Mouse (Mus musculus) midbrain, embryonic 12.5 days (tissue): Measurements from ENCODE around the gene Sat2. TPM values are rescaled to one million over a fixed set of nuclear protein-coding genes. Genes with fewer than 3 reads are reported as not detected.
A peak's percentile ranks its signal among the peaks of the same experiment; 100 is the strongest.

Source experiments
- ATAC-seq: fragments of 200-750 bp; cut with Nextera tagmentation; 2 replicates; pipeline ENCODE4 v1.8.0; 2017; ENCODE audit warnings: low read depth, moderate TSS enrichment, moderate library complexity; ENCODE audit not compliant: low FRiP score
- H3K27ac ChIP-seq: fragments of 300-500 bp; sonication (generic); replicated peaks from 2 replicates; pipeline ENCODE4 v1.5.1; 2016; ENCODE audit warnings: mild to moderate bottlenecking
- H3K27me3 ChIP-seq: fragments of 300-500 bp; sonication (generic); 2 replicates; pipeline ENCODE4 v1.6.1; 2016; ENCODE audit warnings: mild to moderate bottlenecking
- H3K36me3 ChIP-seq: fragments of 300-500 bp; sonication (generic); 2 replicates; pipeline ENCODE4 v1.6.1; 2016
- H3K4me1 ChIP-seq: fragments of 300-500 bp; sonication (generic); 2 replicates; pipeline ENCODE4 v1.6.1; 2016
- H3K4me2 ChIP-seq: fragments of 300-500 bp; sonication (generic); replicated peaks from 2 replicates; pipeline ENCODE4 v1.6.1; 2016; ENCODE audit warnings: mild to moderate bottlenecking, moderate library complexity
- H3K4me3 ChIP-seq: fragments of 300-500 bp; sonication (generic); 2 replicates; pipeline ENCODE4 v1.5.1; 2016; ENCODE audit warnings: mild to moderate bottlenecking
- H3K9ac ChIP-seq: fragments of 300-500 bp; sonication (generic); replicated peaks from 2 replicates; pipeline ENCODE4 v1.6.1; 2016; ENCODE audit warnings: mild to moderate bottlenecking, moderate library complexity
- H3K9me3 ChIP-seq: fragments of 300-500 bp; sonication (generic); 2 replicates; pipeline ENCODE4 v1.6.1; 2016; ENCODE audit warnings: mild to moderate bottlenecking
- WGBS: fragments of 180-500 bp; shearing (Covaris S2); methylation state at CpG from one replicate; pipeline ENCODE4 v1.1.7; 2016; 5-methylcytosine and 5-hydroxymethylcytosine counted together
- polyA plus RNA-seq: library from polyadenylated mRNA; unstranded; fragments of >200 nt; fragmentation: Nextera tagmentation; extraction: Ambion mirVana; gene quantifications from 2 replicates; pipeline ENCODE4 v1.2.1, GENCODE M21; 2016

Sat2 gene
- polyA plus RNA-seq = 22.3 and 23.5 TPM in 2 replicates

DNA sequence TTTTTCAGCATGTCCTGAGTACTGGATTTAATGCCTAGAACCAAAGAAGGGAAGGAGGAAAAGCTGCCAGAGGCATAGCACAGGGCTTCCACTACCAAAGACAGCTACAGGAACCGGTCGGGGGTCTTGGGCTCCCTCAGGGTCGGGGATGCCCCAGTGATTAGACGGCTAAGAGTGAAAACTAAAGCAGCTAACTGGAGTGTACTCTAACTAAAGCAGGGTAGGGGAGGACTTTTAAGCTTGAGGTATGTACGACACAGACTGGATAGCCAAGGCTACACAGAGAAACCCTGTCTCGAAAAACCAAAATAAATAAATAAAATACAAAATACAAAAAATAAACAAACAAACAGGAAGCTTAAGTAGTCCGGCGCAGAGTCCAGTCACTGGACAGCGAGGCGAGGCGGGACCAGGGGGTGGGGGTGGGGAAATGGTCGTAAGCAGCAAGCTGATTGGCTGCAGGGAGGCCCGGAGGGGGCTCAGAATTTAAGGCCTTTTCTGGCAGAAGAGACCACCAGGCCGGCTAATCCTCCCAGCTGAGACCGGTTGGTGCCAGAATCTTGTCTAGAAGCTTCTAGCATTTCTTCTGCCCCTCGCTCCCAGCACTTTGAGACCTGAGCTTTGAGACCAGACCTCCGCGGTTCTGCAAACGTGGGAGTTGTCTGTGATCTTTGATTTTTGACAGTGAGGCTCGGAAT, at the start of gene Sat2:
Gene Sat2, plus strand, starts transcription at position 454 of the 698 bp plus-strand sequence.
- Histone ChIP-seq H3K4me1 (peaks cover 15% of the 10 kb centered on the region), H3K36me3 (no peaks in the 10 kb centered on the region), H3K4me3 (peak within 1 kb of the TSS; percentile 44), H3K4me2 (peak within 1 kb of the TSS; percentile 65), H3K27me3 (peaks cover 13% of the 10 kb centered on the region), H3K9me3 (no peaks in the 10 kb centered on the region), H3K27ac (peak within 1 kb of the TSS; percentile 75), H3K9ac (peak within 1 kb of the TSS; percentile 62)
- under 1% methylated on average over 20 of the region's 20 CpGs for WGBS
- peak; percentile 85 for ATAC-seq

DNA sequence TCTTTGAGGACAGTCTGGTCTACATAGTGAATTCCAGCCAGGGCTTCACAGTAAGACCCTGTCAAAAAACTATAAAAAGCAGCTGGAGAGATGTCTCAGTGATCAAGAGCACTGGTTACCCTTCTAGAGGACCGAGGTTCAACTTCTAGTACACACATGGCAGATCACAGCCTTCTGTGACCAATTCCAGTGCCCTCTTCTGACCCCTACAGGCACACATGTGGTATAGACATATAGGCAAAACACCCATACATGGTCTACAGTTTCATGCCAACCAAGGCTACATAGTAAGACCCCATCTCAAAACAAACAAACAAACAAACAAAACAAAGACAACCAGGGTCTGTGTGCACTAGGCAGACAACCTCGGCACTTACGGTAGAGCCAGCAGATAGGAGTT, 46.6 kb upstream of the Sat2 start:
- peaks cover 35% of the 10 kb centered on the region for H3K4me1 ChIP-seq
- H3K4me3 ChIP-seq = no peak overlapping the region
- no peaks in the 10 kb centered on the region for H3K9me3 ChIP-seq
- 65% methylated on average over 3 of the region's 3 CpGs for WGBS
- no peak overlapping the region for H3K27ac ChIP-seq
- no peak for ATAC-seq
- H3K27me3 ChIP-seq = no peaks in the 10 kb centered on the region
- H3K4me2 ChIP-seq = no peak overlapping the region
- H3K36me3 ChIP-seq = peaks cover 40% of the 10 kb centered on the region
- no peak overlapping the region for H3K9ac ChIP-seq

DNA sequence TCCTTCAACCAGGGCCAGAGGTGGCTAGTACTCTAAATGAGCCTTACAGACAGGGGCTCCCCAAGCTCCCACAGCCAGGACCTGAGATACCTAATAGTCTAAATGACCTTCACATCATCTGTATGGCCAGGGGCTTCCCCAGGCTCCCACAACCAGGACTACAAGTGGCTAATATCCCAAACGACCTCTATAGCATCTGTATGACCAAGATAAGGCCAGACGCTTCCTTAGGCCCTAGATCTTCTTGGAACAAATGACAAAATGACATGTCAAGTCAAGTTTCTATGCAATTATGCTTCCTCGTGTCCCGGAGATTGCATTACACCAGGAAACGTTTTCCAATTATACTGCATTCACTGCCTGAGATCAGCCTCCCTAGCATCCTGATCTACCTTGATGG, 45.5 kb upstream of the Sat2 start:
- Histone ChIP-seq H3K4me3 (no peak overlapping the region), H3K4me1 (peaks cover 35% of the 10 kb centered on the region), H3K27me3 (no peaks in the 10 kb centered on the region), H3K9ac (no peak overlapping the region), H3K9me3 (no peaks in the 10 kb centered on the region), H3K27ac (no peak overlapping the region), H3K4me2 (no peak overlapping the region), H3K36me3 (peaks cover 30% of the 10 kb centered on the region)
- no peak for ATAC-seq
- WGBS = 76% methylated on average over 5 of the region's 5 CpGs

DNA sequence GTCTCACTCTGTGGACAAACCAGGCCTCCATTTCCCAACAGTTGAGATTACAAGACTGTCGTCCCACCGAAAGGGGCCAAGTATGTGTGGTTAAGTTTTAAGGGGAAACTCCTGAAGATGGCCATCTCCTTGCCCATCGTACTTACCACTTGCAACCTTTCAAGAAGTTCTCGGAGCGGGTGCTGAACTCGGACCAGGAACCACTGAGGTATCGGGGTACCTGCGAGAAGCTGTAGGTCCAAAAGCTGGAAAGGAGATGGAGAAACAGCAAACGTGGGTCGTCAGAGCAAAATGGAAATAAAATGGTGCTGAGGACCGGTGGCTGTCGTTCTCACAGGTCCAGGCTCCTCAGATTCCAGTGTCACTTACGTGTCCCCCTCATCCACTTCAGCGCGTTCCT, 43.5 kb upstream of the Sat2 start:
- H3K27ac ChIP-seq = no peak overlapping the region
- WGBS = 16% methylated on average over 15 of the region's 15 CpGs
- H3K4me1 ChIP-seq = peaks cover 43% of the 10 kb centered on the region

DNA sequence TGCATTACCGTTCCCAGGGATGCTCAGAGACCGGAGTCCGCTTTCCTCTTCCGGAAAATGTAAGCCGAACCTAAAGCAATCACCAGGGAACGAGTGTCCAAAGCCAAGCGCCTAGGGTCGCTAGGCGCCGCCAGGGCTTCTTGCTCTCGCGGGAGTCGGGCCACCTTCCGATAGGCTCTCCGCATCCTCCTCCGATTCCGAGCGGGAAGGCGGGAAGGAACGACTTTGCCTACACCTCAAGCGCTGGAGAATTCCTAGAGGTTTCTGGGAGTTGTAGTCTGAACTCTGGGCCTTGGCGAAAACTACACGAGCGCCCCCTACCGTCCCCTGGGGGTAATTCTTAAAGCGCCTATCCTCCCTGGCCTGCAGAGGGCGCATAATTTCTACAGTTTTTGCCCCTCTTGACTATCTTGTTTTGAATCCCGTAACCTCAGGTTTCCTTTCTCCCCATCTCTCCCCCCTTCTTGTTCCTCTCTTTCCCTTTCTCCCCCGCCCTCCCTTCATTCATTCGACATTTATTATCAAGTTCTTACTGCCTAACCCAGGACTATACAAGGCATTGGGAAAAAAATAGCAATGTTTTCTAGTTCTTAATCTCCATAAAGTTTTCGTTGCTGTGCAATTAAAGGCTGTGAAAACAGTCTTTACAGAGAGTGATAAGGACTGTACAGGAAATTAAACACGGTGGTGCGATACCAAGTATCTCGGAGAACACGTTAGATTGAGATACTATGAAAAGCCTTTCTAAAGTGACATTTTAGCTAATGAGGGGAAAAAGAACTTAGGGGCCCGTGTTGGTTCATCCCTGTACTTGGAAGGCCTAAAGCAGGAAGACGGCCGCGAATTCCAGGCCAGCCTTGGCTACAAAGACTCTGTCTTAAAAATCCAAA, 42.5 kb upstream of the Sat2 start:
- Histone ChIP-seq H3K27me3 (no peaks in the 10 kb centered on the region), H3K9ac (peak overlapping the region; percentile 82), H3K4me1 (peaks cover 43% of the 10 kb centered on the region), H3K4me3 (peak overlapping the region; percentile 82), H3K27ac (peak overlapping the region; percentile 94), H3K9me3 (no peaks in the 10 kb centered on the region), H3K4me2 (peak overlapping the region; percentile 87), H3K36me3 (peaks cover 6% of the 10 kb centered on the region)
- WGBS = 2% methylated on average over 39 of the region's 39 CpGs
- ATAC-seq = peak; percentile 85

More for the DNA sequence above, 43.5 kb upstream of the Sat2 start:
- Histone ChIP-seq H3K9ac (peak overlapping the region; percentile 82), H3K4me2 (peak overlapping the region; percentile 87), H3K9me3 (no peaks in the 10 kb centered on the region), H3K27me3 (no peaks in the 10 kb centered on the region), H3K36me3 (peaks cover 11% of the 10 kb centered on the region), H3K4me3 (peak overlapping the region; percentile 82)
- ATAC-seq = no peak

DNA sequence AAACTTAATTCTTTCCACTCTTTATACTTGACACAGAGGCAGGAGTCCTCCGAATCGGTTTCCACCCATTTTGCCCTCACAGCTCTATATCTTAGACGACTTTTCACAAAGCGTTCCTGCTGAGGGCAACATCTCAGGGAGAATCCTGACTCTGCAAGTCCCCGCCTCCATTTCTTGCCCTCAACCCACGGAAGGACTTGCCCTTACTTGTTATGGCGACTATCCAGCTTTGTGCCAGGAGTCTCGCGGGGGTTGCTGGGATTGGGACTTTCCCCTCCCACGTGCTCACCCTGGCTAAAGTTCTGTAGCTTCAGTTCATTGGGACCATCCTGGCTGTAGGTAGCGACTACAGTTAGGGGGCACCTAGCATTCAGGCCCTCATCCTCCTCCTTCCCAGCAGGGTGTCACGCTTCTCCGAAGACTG, 41.7 kb upstream of the Sat2 start, which contains the start of the genes Wrap53 and Trp53:
Gene Wrap53, minus strand, starts transcription at position 165 of the 424 bp plus-strand sequence.
Gene Trp53, plus strand, starts transcription at position 269 of the 424 bp plus-strand sequence.
- H3K27ac ChIP-seq = peak within 1 kb of the TSS; percentile 94
- H3K9me3 ChIP-seq = no peaks in the 10 kb centered on the region

DNA sequence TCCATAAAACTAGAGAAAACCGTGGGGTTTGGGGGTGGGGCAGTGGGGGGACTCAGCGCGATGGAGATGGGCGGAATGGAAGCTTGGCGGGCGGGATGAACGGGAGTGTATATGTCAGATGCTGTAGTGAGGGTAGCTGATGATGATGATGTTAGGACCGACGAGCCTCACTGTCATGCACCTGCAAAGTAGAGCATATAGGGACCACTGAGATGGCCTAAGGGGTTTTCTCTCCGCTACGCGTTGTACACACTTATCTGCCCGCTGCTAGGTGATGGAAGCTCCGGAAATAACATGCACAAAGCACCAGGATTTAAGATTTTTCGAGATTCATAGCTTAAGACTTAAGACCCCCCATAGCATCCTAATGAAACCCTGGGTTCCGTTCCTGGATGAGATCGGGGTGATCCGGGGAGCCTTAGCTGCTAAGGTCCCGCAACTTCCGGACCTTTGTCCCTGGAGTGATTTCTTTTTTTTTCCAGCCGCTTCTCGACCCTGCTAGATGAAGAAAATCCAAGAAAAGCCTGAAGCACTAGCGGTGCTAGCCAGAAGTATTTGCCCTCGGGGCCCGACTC, 41.2 kb upstream of the Sat2 start:
- Histone ChIP-seq H3K4me1 (peaks cover 42% of the 10 kb centered on the region), H3K36me3 (no peaks in the 10 kb centered on the region; the same call in none of the 2 replicates), H3K27me3 (no peaks in the 10 kb centered on the region), H3K9ac (peak overlapping the region; percentile 82), H3K4me3 (peak overlapping the region; percentile 82), H3K9me3 (no peaks in the 10 kb centered on the region), H3K4me2 (peak overlapping the region; percentile 87), H3K27ac (peak overlapping the region; percentile 94)
- ATAC-seq = peak; percentile 8; the same call in 1 of the 2 replicates
- WGBS = under 1% methylated on average over 25 of the region's 25 CpGs

More for the DNA sequence above, 41.7 kb upstream of the Sat2 start, which contains the start of the genes Wrap53 and Trp53:
- peaks cover 3% of the 10 kb centered on the region for H3K36me3 ChIP-seq
- no peaks in the 10 kb centered on the region for H3K27me3 ChIP-seq
- WGBS = 0% methylated on average over 13 of the region's 13 CpGs
- H3K9ac ChIP-seq = peak within 1 kb of the TSS; percentile 82
- peak within 1 kb of the TSS; percentile 82 for H3K4me3 ChIP-seq
- H3K4me2 ChIP-seq = peak within 1 kb of the TSS; percentile 87
- H3K4me1 ChIP-seq = peaks cover 47% of the 10 kb centered on the region
- peak; percentile 60 for ATAC-seq

DNA sequence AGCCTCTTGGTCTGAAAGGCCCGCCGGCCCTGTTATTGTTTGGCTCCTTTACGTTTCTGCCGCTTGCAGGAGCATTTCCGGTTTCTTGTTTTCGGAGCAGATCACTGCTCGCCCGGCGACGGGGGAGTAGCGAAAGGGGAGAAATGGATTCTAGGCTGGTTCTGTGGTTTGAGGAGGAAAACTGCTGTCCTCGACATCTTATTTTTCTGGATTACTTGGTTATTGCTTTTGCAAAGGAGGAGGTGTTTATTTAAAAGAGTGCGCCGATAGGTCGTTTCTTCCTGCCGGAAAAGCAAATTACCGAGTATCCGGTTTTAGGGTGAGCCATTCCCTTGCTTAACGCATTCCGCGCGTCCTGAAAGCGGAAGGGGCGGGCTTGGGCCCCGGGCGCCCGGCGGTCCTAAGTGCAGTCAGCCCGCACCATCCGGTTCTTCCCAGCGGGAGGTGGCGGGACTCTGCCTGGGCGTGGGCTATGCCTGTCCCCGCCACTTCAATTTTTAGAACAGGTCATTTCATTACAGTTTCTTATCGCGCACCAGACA, 40.6 kb upstream of the Sat2 start:
- Histone ChIP-seq H3K27ac (peak overlapping the region; percentile 94), H3K9ac (peak overlapping the region; percentile 82), H3K4me2 (peak overlapping the region; percentile 87), H3K36me3 (no peaks in the 10 kb centered on the region), H3K4me1 (peaks cover 39% of the 10 kb centered on the region), H3K4me3 (peak overlapping the region; percentile 82), H3K27me3 (no peaks in the 10 kb centered on the region), H3K9me3 (no peaks in the 10 kb centered on the region)
- WGBS = under 1% methylated on average over 36 of the region's 36 CpGs
- ATAC-seq = peak; percentile 84

DNA sequence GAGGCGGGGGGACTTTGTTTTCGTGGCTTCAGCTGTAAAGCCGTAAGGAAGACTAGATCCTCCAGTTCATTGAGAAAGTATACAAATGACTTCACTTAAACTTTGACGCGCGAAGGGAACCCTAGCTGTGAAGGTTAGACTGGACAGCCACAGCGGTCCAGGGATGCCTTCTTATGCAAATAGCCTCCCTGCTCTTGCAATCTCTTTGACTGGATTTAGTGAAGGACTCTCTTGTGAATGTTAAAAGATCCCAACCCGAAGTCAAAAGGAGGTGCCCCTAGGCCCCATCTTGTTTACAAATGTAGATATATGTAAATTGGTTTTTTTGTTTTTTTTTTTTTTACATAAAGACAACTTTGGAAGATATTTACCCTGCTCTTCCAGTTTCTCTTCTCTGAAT, 40.0 kb upstream of the Sat2 start:
- Histone ChIP-seq H3K27ac (peak overlapping the region; percentile 94), H3K9ac (peak overlapping the region; percentile 82), H3K27me3 (no peaks in the 10 kb centered on the region), H3K9me3 (no peaks in the 10 kb centered on the region), H3K4me2 (peak overlapping the region; percentile 87), H3K36me3 (peaks cover 4% of the 10 kb centered on the region; the same call in 1 of the 2 replicates), H3K4me3 (peak overlapping the region; percentile 82), H3K4me1 (peaks cover 33% of the 10 kb centered on the region)
- under 1% methylated on average over 8 of the region's 8 CpGs for WGBS
- ATAC-seq = no peak

DNA sequence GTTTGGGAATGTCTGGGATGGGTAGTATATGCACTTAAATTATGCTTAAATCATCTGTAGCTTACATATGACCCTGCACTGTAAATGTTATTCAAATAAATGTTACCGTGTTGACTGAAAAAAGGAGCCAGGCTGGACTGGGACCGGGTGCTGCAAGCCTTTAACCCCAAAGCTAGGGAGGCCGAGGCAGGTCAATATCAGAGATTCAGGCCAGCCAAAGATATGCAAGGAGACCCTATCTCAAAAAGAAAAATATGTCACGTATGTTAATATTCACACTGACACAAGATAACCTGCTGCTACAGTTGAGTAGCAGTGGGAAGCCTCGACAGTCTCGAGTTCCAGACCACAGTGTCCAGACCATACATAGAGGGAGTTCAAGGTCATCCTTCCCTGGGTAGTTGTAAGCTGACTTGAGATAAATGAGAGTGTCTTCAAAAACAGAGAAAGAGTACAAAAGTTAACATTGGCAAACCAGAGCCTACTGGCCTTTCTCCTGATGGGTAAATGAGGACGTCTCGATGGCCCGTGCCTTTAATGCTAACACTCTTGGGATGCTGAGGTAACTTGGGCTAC, 39.5 kb upstream of the Sat2 start:
- peaks cover 28% of the 10 kb centered on the region for H3K4me1 ChIP-seq
- peaks cover 9% of the 10 kb centered on the region for H3K36me3 ChIP-seq
- H3K4me3 ChIP-seq = peak overlapping the region; percentile 82
- peak overlapping the region; percentile 87 for H3K4me2 ChIP-seq
- no peak for ATAC-seq
- H3K9me3 ChIP-seq = no peaks in the 10 kb centered on the region
- peak overlapping the region; percentile 25; the same call in 1 of the 2 replicates for H3K27ac ChIP-seq
- peak overlapping the region; percentile 82; the same call in 1 of the 2 replicates for H3K9ac ChIP-seq
- WGBS = 62% methylated on average over 9 of the region's 9 CpGs
- no peaks in the 10 kb centered on the region for H3K27me3 ChIP-seq

DNA sequence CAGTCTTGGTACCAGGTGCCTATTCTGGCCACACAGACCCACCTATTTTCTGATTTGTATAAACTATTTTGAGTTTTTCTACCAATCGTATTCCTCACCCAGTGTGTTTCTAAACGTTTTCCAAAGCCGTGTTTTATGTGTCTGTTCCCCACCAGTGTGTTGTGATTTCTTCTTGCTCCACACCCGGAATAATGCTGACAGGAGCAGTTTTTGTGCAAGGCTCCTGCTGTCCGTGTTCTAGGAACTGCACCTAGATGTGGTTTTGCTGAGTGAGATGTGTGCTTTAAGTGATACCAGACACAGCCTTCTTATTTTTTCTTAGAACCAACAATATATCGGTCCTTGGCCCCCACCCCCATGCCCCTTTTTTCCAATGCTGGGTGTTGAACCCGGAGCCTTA, 37.8 kb upstream of the Sat2 start:
- no peak overlapping the region for H3K9ac ChIP-seq

More for the DNA sequence above, 37.8 kb upstream of the Sat2 start:
- 92% methylated on average over 7 of the region's 7 CpGs for WGBS
- Histone ChIP-seq H3K27me3 (no peaks in the 10 kb centered on the region), H3K4me1 (peaks cover 15% of the 10 kb centered on the region), H3K4me2 (no peak overlapping the region), H3K9me3 (no peaks in the 10 kb centered on the region), H3K36me3 (peaks cover 26% of the 10 kb centered on the region), H3K4me3 (no peak overlapping the region), H3K27ac (no peak overlapping the region)
- no peak for ATAC-seq
